Mouse (Mus musculus) midbrain, embryonic 14.5 days (tissue): ENCODE results near the gene Fkbp7. TPM values are rescaled to one million over a fixed set of nuclear protein-coding genes. Genes with fewer than 3 reads are reported as not detected.
A peak's percentile ranks its signal among the peaks of the same experiment; 100 is the strongest.

Source experiments
- ATAC-seq: fragments of 200-750 bp; cut with Nextera tagmentation; 2 replicates; pipeline ENCODE4 v1.8.0; 2017; ENCODE audit warnings: moderate number of reproducible peaks, moderate library complexity; ENCODE audit not compliant: low FRiP score, low TSS enrichment
- DNase-seq: peaks from one replicate; pipeline ENCODE4 v3.0.0-alpha.2; 2015
- H3K27ac ChIP-seq: fragments of 300-500 bp; sonication (generic); replicated peaks from 2 replicates; pipeline ENCODE4 v1.5.1; 2014; ENCODE audit warnings: mild to moderate bottlenecking, low read depth, low read length, moderate library complexity
- H3K27me3 ChIP-seq: fragments of 300-500 bp; sonication (generic); 2 replicates; pipeline ENCODE4 v1.6.1; 2014; ENCODE audit warnings: low read length, control low read depth, mixed read lengths; ENCODE audit not compliant: control insufficient read depth, insufficient read depth
- H3K36me3 ChIP-seq: fragments of 300-500 bp; sonication (generic); 2 replicates; pipeline ENCODE4 v1.6.1; 2014; ENCODE audit warnings: low read length, control low read depth; ENCODE audit not compliant: control insufficient read depth, insufficient read depth
- H3K4me1 ChIP-seq: fragments of 300-500 bp; sonication (generic); 2 replicates; pipeline ENCODE4 v1.6.1; 2014; ENCODE audit warnings: mild to moderate bottlenecking, antibody characterized with exemption, low read length, control low read depth; ENCODE audit not compliant: control insufficient read depth, insufficient read depth
- H3K4me2 ChIP-seq: fragments of 300-500 bp; sonication (generic); 2 replicates; pipeline ENCODE4 v1.6.1; 2014; ENCODE audit warnings: mild to moderate bottlenecking, low read length, moderate library complexity
- H3K4me3 ChIP-seq: fragments of 300-500 bp; sonication (generic); replicated peaks from 2 replicates; pipeline ENCODE4 v1.5.1; 2014; ENCODE audit warnings: low read depth, low read length
- H3K9ac ChIP-seq: fragments of 300-500 bp; sonication (generic); replicated peaks from 2 replicates; pipeline ENCODE4 v1.6.1; 2014; ENCODE audit warnings: mild to moderate bottlenecking, low read length, moderate library complexity
- H3K9me3 ChIP-seq: fragments of 300-500 bp; sonication (generic); 2 replicates; pipeline ENCODE4 v1.6.1; 2016; ENCODE audit warnings: low read length, control low read depth, mixed read lengths; ENCODE audit not compliant: control insufficient read depth
- WGBS: fragments of 180-500 bp; shearing (Covaris S2); extraction: QIAGEN DNeasy Blood & Tissue Kit; methylation state at CpG from one replicate; pipeline ENCODE4 v1.1.7; 2014; 5-methylcytosine and 5-hydroxymethylcytosine counted together
- polyA plus RNA-seq: library from polyadenylated mRNA; unstranded; fragments of >200 nt; fragmentation: Nextera tagmentation; extraction: Ambion mirVana; gene quantifications from 2 replicates; pipeline ENCODE4 v1.2.1, GENCODE M21; 2014

The Fkbp7 gene
- 5.6 and 11.6 TPM in 2 replicates for polyA plus RNA-seq

GRCm38 (mm10) chr2:76672966-76673392 is at the start of gene Fkbp7:
TSS of gene Fkbp7 (minus strand) at chr2:76673116.
- DNase-seq, result peak; percentile 95
- Histone ChIP-seq H3K27ac (peak within 1 kb of the TSS; percentile 70), H3K9ac (peak within 1 kb of the TSS; percentile 65), H3K4me2 (peak within 1 kb of the TSS; percentile 71), H3K9me3 (no peaks in the 10 kb centered on the region), H3K4me3 (peak within 1 kb of the TSS; percentile 45), H3K36me3 (no peaks in the 10 kb centered on the region), H3K4me1 (peaks cover 23% of the 10 kb centered on the region), H3K27me3 (no peaks in the 10 kb centered on the region)
- under 1% methylated on average over 17 of the region's 17 CpGs for WGBS
- ATAC-seq, result peak; percentile 89

GRCm38 (mm10) chr2:76719650-76720049 is 46.7 kb upstream of the Fkbp7 start:
- Histone ChIP-seq H3K4me3 (no peak overlapping the region), H3K9me3 (peaks cover 24% of the 10 kb centered on the region), H3K4me1 (no peaks in the 10 kb centered on the region), H3K9ac (no peak overlapping the region), H3K4me2 (no peak overlapping the region), H3K36me3 (0 out of 2 replicates have a peak, but pooled peaks cover 6% of the 10 kb centered on the region), H3K27me3 (no peaks in the 10 kb centered on the region), H3K27ac (no peak overlapping the region)
- WGBS, result 97% methylated on average over 14 of the region's 14 CpGs
- ATAC-seq (no peak), DNase-seq (no peak)

- H3K9me3 ChIP-seq, result peaks cover 45% of the 10 kb centered on the region
These were observed 42.1 kb upstream of the Fkbp7 start for GRCm38 (mm10) chr2:76714984-76715383.

DNA sequence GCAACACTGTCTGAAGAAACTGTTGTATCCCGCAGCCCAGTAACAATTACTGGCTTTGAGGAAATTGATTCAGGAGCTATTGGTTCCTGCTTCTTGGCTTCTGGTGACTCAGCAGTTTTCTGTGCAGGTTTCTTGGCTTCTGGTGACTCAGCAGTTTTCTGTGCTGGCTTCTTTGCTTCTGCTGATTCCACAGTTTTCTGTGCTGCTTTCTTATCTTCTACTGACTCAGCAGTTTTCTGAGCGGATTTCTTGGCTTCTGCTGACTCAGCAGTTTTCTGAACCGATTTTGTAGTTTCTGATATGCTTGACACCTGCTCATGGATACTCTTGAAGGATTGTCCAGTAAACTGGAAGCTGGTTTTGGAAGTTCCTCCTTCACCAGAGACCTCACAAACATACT is 35.6 kb upstream of the Fkbp7 start:
- DNase-seq (peak; percentile 12), ATAC-seq (no peak)
- Histone ChIP-seq H3K4me2 (no peak overlapping the region), H3K9ac (no peak overlapping the region), H3K27me3 (no peaks in the 10 kb centered on the region), H3K4me3 (no peak overlapping the region), H3K9me3 (peaks cover 28% of the 10 kb centered on the region), H3K36me3 (peaks cover 11% of the 10 kb centered on the region; the same call in 1 of the 2 replicates), H3K27ac (no peak overlapping the region), H3K4me1 (no peaks in the 10 kb centered on the region)
- 96% methylated on average over 3 of the region's 3 CpGs for WGBS

More at GRCm38 (mm10) chr2:76714984-76715383, 42.1 kb upstream of the Fkbp7 start:
- H3K36me3 ChIP-seq, result peaks cover 9% of the 10 kb centered on the region; the same call in 1 of the 2 replicates
- ATAC-seq (no peak), DNase-seq (no peak)
- no peaks in the 10 kb centered on the region for H3K27me3 ChIP-seq
- no peaks in the 10 kb centered on the region for H3K4me1 ChIP-seq
- H3K27ac ChIP-seq, result no peak overlapping the region
- H3K4me3 ChIP-seq, result no peak overlapping the region
- H3K4me2 ChIP-seq, result no peak overlapping the region
- 76% methylated on average over 8 of the region's 8 CpGs for WGBS
- H3K9ac ChIP-seq, result no peak overlapping the region

DNA sequence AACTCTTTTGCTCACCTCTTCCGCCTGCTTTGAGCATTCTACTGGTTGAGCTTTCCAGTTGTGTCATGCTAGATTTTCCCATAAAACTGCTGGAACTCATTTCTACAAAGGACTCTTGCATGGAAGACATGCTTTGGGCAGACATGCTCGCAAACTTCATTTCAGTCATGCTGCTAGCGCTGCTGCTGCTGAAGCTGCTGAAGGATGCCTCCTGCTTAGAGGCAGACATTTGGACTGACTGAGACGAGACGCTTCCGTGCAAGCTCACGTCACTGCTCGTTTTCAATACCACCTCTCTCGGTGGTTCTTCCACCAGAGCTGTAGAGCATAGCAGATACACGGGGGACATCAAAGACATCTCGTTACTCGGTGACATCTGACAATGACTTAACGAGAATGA is 32.7 kb upstream of the Fkbp7 start:
- no peak overlapping the region for H3K9ac ChIP-seq
- WGBS, result 90% methylated on average over 13 of the region's 13 CpGs
- ATAC-seq (no peak), DNase-seq (no peak)
- H3K4me3 ChIP-seq, result no peak overlapping the region
- H3K9me3 ChIP-seq, result peaks cover 9% of the 10 kb centered on the region
- H3K36me3 ChIP-seq, result peaks cover 8% of the 10 kb centered on the region; the same call in 1 of the 2 replicates
- no peaks in the 10 kb centered on the region for H3K27me3 ChIP-seq
- no peak overlapping the region for H3K27ac ChIP-seq
- no peaks in the 10 kb centered on the region for H3K4me1 ChIP-seq
- no peak overlapping the region for H3K4me2 ChIP-seq

DNA sequence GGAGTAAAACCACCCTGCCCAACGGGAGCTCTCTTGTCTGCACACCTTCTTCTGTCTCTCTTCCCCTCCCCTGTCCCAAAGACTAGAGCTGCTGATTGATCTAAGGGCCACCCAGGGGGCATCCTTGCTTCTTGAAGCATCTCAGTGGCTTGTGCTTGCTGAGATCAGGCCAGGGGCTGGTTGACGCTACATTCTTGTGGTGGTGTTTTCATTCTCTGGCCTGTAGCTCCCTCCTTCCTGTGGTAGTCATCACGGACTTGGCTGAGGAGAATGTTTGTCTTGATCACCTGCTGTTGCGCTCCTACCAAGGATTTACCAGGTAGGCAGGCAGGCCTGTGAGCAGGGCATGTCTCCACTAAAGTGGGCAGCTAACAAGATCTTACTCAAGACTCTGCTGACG is 29.8 kb upstream of the Fkbp7 start:
- WGBS, result 91% methylated on average over 5 of the region's 5 CpGs
- no peak overlapping the region for H3K9ac ChIP-seq
- no peak for ATAC-seq

DNA sequence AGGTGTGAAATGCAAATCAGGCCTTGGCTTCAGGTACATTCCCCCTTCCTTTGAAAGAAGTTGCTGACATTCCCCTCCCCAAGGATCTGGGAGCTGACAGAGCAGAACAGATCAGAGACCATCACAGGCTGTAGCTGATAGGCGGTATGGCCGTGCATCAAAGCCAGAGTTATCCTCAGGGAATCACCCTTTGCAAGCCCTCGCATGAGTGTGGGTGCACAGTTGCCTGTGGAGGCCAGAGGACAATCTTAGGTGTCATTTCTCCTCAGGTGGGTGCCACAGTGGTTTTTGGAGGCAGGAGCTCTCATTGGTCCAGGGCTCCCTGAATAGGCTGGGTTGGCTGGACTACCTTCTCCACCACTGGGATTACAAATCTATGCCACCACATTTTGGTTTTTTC is 29.3 kb upstream of the Fkbp7 start:
- Histone ChIP-seq H3K4me2 (no peak overlapping the region), H3K36me3 (peaks cover 11% of the 10 kb centered on the region), H3K4me1 (no peaks in the 10 kb centered on the region), H3K9ac (no peak overlapping the region), H3K27ac (no peak overlapping the region), H3K4me3 (no peak overlapping the region), H3K9me3 (no peaks in the 10 kb centered on the region), H3K27me3 (no peaks in the 10 kb centered on the region)
- no peak for ATAC-seq
- DNase-seq, result no peak
- WGBS, result 78% methylated on average over 3 of the region's 3 CpGs

More for the DNA sequence above, 29.8 kb upstream of the Fkbp7 start:
- H3K9me3 ChIP-seq, result no peaks in the 10 kb centered on the region
- H3K4me1 ChIP-seq, result no peaks in the 10 kb centered on the region
- DNase-seq, result no peak
- no peaks in the 10 kb centered on the region for H3K27me3 ChIP-seq
- no peak overlapping the region for H3K4me2 ChIP-seq
- H3K4me3 ChIP-seq, result no peak overlapping the region
- peaks cover 6% of the 10 kb centered on the region; the same call in 1 of the 2 replicates for H3K36me3 ChIP-seq
- H3K27ac ChIP-seq, result no peak overlapping the region

GRCm38 (mm10) chr2:76695290-76695689 is 22.4 kb upstream of the Fkbp7 start:
- Histone ChIP-seq H3K4me1 (no peaks in the 10 kb centered on the region), H3K27ac (no peak overlapping the region), H3K36me3 (peaks cover 73% of the 10 kb centered on the region), H3K27me3 (no peaks in the 10 kb centered on the region), H3K9me3 (no peaks in the 10 kb centered on the region), H3K4me2 (no peak overlapping the region), H3K9ac (no peak overlapping the region), H3K4me3 (no peak overlapping the region)
- ATAC-seq (no peak), DNase-seq (no peak)
- WGBS, result 91% methylated on average over 6 of the region's 6 CpGs

DNA sequence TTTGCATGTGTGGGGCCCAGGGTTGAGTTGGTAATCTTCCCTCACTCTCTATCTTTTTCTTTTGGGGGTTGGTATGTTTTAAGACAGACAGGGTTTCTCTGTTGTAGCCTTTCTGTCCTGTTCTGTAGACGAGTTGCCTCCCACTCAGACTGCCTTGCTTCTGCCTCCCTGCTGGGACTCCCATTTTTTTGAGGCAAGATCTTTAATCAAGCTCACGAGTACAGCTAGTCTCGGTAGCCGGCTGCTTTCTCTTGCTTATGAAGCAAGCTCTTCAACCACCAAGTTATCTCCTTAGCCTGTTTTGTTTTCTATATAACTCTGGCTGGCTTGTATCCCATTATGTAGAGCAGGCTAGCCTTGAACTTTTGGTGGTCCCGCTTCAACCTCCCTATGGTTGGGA is 20.8 kb upstream of the Fkbp7 start:
- H3K9ac ChIP-seq, result no peak overlapping the region
- no peaks in the 10 kb centered on the region for H3K4me1 ChIP-seq
- no peak overlapping the region for H3K27ac ChIP-seq
- ATAC-seq, result no peak
- H3K4me2 ChIP-seq, result no peak overlapping the region
- H3K4me3 ChIP-seq, result no peak overlapping the region
- no peaks in the 10 kb centered on the region for H3K27me3 ChIP-seq
- peaks cover 76% of the 10 kb centered on the region for H3K36me3 ChIP-seq
- 85% methylated on average over 5 of the region's 5 CpGs for WGBS
- no peaks in the 10 kb centered on the region for H3K9me3 ChIP-seq
- DNase-seq, result no peak
